Mouse (Mus musculus) erythroblast, adult 5-6 weeks (primary cell): ENCODE measurements around the gene Mog. TPM values are rescaled to one million over a fixed set of nuclear protein-coding genes. Genes with fewer than 3 reads are reported as not detected.
"Not testable (repeated sequence)": the region's sequence is repeated elsewhere in the genome, so short reads cannot be mapped to it uniquely, and the experiment has no call there.

Experiments
- ATAC-seq: replicated peaks from 2 replicates; pipeline ENCODE4 v1.8.0; 2016; ENCODE audit warnings: moderate number of reproducible peaks, mild to moderate bottlenecking, moderate TSS enrichment, inconsistent platforms; ENCODE audit not compliant: poor library complexity, low FRiP score, severe bottlenecking
- total RNA-seq, 2 experiments: library from RNA; stranded (forward) in 1 of 2; stranded (reverse) in 1 of 2; fragments of 150-400 nt in 1 of 2; fragments of 200-764, 138-1000 nt in 1 of 2; gene quantifications; 2 replicates each; pipeline versions ENCODE4 v1.2.3 to v1.2.4; 2015 to 2017; ENCODE audit warnings: low replicate concordance in 2 of 2

The Mog gene
- total RNA-seq, 2 experiments from 2014 or later = not detected

DNA sequence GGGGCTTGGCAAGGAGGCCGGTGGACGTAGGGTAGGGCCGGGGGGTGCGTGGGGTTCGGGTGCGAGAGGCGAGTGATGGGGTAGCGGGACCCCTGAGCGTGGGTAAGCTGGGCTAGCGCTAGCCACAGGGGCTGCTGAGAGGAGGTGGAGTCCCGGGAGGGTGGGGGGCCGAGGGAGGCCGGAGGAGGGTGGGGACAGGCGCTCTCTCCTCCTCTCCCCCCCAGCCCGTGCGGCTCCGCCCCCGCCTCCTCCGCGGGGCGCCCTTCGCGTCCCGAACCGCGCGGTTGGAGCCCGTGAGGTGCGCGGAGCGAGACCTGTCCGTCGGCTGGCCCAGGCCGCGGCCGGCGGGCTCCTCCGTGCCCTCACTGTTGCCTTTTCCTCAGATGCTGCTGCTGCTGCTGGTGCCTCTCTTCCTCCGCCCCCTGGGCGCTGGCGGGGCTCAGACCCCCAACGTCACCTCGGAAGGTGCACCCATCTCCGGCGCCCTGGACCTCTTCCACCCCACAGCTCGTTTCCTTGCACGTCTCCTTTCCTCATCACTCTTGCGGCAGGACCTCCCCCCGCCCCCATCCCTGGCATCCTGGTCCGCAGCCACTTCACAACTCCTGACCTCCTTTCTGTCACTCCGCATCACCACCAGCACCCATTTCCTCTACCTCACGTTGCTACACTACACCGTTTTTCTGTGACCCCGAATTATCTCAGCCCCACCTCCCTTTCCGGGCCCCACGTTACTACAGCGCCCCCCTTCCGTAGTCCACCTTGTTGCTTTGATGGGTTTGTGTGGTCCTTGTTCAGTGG is 23.3 kb upstream of the Mog start:
- ATAC-seq = no peak

DNA sequence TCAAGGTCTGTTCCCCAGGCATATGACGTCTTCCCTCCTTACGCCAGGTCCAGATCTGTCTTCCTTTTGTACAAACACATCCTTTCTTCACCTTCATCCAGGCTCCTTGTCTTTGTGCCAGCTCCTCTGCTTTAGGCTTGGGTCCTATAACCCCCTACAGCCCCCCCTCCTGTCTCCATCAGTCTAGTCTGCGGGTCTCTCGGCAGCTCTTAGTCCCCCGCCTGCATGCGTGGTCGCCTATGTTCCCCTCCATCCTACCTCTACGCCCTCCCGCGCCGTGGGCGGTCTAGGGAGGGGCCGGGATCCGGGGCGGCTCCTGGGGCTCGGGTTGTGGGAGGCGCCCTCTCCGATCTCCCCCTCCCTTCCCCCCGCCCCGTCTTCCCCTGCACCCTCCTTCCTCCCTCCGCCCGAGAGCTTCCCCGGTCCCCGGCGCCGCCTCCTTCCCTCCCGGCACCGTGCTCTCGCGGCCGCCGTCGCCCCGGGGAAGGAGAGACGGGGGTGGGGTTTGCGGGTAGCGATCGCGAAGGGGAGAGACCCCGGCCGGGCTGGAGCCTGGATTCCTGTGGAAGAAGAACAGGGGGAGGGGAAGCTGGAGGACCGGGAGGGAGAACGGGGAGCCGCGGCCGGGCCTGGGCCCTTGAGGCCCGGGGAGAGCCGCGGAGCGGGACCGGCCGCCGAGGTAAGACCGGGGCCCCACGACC is 22.6 kb upstream of the Mog start, which contains the start of gene Gabbr1:
Gene Gabbr1 (plus strand): TSS at position 356 of the 701 bp plus-strand sequence.
- ATAC-seq = no peak

DNA sequence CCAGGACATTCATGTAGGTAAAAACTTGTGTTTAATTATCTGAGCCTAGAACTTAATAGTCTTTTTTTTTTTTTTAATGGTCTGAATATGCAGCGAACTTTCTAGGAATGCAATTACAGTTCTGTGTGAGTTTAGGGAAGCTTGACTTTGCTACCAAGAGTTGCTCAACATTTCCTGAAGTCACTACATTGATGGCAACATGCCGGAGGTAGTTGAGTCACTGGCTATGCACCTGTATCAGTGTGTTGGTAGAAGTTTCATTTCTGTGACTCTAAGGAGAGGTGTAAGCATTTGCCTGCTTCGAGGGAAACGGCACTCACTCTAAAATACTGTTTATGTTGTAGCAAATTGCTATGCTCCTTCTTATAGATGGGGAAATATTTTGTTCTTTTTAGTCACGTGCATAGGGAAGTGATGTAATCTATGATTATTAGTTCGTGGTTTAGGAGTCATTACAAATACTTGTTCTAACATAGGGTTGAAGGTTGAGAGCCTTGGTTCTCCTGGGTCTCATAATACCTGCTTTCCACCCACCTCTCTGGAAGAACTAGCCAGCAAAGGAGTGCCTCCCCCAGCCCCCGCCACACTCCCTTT is 21.6 kb upstream of the Mog start:
- ATAC-seq = no peak

DNA sequence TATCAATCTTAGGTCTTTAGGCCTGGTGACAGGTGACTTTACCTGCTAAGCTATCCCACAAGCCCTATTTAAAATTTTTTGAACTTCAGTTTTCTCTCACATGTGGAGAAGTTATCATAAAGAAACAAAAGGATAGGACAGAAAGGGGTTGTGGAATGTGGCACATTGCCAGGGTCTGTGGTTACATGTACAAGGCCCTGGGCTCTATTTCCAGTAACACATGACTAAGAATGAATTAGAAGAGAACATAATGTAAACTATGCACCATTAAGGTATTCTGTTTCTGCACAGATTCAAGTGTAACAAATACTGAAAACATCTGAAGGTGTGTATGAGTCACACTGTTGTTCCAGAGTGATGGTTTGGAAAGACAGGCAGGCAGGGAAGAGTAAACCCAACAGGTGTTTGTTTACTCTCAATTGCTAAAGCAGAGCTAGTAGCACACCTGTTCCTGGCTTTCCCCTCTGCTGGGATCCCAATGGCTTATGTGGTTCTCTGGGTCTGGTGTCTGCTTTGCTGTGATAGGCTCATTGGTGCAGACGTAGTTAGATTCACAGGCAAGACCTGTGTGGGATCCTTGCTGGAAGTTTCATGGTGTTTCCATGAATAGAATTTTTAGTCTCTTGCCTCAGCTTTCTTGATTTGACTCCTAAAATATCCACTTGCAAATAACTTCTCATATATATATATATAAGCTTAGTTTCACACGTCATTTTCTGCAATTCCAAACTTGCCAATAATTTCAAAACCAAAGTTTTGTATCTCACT is 16.1 kb upstream of the Mog start:
- ATAC-seq = no peak

DNA sequence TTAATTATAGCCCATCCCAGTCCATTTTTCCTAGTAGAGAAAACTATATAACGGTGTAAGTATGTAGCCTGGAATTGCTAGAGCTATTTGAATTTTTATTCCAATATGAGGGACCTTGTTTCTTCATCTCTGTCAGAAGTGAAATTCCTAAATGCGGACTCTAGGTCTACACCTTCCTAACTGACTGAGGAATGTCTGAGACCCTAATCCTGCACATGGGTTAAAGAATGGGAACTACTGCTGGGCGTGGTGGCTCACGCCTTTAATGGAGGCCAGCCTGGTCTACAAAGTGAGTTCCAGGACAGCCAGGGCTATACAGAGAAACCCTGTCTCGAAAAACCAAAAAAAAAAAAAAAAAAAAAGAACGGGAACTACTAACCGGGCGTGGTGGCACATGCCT is 6.0 kb upstream of the Mog start:
- ATAC-seq = no peak

DNA sequence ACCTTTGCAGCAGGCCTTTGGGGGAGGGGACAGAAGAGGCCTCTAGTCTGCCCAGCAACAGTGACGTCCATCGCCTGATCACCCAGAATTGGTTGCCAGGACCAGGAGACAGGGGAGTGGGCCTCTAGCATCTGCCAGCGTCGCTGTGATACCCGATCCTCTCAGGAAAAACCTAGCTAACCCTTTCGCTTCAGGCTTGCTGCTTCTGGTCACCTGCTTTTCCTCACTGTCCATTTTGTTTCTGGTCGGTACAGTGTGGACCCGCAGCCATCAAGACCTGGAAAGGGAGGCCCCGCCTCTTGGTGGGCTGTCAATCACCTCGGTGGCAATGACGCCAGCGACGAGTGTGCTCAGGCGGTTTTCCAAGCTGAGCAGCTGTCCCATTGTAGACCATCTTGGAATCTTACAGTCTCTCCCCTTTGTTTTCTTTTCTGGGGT is 5.5 kb upstream of the Mog start:
- ATAC-seq = no peak

DNA sequence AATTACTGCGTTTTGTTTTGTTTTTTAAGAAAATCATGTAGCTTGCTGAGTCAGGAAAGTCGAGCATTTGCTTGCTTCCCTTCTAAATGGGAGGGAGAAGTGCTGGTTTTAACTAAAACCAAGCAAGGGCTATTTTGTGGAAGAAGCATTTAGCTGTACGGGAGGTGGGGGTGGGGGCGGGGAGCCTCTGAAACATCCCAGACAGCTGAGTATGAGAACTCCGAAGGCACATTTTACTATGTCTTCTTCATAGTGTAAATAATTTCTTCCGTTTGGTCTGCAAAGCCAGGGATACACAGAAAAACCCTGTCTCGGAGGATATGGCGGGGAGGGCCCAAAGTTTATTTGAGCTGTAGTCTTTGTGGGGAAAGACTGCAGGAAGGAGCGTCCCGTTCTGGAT is 5.0 kb upstream of the Mog start:
- no peak for ATAC-seq

DNA sequence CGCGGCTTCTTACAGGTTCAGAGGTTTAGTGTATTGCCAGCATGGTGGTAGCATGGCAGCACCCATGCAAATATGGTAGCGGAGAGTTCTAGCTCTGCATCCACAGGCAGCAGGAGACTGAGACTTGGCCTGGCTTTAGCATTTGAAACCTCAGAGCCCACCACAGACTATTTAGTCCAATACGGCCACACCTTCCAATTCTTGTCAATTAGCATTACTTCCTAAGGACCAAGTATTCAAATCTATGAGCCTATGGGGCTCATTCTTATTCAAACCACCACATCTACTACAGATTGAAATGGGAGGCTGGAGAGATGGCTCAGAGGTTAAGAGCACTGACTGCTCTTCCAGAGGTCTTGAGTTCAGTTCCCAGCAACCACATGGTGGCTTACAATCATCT is 4.3 kb upstream of the Mog start:
- no peak for ATAC-seq

DNA sequence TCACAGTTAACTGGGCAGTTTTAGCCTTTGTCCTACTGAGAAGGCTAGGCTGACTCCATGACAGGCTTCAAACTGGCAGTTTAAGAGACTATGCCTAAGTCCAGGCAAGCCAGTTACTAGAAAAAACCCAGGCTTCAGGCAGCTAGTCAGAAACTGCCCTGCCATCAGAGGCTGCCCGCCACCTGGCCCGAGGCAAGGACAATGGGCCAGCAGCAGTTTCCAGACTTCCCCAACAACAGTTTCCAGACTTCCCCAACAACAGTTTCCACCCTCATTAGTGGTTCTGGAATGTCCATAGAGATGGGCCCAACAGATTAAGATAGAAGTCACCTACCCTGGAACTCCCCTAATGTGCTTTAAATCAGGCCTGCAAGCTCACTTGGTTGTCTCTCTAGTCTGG is 3.2 kb upstream of the Mog start:
- no peak for ATAC-seq

DNA sequence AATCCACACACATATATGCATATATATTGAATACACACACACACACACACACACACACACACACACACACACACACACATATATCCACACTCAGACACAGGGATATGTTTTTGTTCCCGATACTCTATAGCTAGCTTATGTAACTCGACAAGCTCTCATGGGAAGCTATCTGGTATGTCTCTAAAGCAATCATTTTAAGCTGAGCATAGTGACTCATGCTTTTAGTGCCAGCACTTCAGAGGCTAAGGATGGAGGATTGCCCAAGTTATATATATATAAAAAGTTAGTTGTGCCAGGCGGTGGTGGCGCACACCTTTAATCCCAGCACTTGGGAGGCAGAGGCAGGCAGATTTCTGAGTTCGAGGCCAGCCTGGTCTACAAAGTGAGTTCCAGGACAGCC is 4.0 kb downstream of the Mog start:
- not testable (repeated sequence) for ATAC-seq

DNA sequence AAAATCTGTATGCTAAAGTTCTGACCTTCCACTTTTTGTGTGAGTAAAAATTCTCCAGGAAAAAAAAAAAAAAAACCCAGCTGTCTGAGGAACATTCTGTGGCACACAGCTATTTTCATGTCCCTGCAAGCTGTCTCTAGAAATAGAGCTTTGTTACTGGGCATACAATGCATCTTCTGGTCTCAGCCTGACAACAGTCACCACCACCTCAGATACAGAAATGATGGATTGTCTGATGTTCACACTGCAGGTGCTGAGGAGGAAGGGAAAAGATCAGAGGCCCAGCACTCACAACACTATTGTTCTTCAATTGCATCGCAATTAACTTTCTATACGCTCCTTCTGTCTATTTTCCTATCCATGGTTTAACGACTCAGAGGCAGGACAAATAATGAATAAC is 4.9 kb downstream of the Mog start:
- ATAC-seq = no peak

DNA sequence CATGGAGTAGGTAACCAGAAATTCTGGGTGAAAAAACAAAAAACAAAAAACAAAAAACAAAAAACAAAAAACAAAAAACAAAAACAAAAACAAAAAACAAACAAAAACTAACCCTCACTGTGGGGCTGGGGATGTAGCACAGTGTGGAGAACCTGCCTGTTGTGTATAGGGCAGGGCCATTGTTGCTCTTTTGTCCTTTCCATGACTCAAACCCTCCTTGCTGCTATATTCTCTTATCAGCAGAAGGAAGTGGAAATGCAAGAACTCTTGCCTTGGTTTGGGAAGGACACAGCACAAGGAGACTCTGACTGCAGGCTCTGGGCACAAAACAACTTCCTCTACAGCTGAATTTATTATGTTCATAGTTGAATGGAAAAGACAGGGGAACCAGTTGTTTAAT is 6.9 kb downstream of the Mog start:
- no peak for ATAC-seq

DNA sequence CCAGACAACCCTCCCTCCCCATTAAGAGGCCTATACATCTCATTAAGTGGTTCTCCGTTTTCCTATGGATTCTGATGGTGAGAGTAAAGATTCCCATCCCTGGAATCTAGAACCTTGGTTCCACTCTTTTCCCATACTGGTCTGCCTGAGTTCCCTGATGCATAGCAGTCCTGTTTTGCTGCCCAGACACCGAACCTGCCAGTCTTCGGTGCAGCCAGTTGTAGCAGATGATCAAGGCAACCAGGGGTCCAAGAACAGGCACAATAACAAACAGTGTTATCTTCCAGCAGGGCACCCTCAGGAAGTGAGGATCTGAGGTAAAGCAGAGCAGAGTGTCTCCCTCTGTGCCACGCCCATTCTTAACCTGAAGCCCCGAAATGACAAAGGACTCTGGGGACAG is 11.1 kb downstream of the Mog start:
- no peak for ATAC-seq

DNA sequence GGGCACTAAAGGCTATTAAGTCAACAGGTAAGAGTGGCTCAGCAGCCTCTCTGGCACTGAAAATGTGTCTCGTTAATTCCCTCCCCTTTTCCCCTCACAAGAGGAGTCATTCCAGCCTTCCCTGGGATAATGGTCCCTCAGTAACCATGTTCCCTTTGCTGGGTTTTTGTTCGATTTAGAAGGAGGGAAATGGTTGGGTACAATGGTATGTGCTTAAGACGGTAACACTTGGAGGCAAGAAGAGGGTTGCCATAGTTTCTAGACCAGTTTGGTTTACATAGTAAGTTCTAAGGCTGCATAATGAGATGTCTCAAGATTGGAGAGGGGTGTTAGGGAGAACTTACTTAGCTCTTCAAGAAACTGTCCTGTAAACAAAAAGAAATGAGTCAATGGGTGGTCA is 11.5 kb downstream of the Mog start:
- no peak for ATAC-seq

DNA sequence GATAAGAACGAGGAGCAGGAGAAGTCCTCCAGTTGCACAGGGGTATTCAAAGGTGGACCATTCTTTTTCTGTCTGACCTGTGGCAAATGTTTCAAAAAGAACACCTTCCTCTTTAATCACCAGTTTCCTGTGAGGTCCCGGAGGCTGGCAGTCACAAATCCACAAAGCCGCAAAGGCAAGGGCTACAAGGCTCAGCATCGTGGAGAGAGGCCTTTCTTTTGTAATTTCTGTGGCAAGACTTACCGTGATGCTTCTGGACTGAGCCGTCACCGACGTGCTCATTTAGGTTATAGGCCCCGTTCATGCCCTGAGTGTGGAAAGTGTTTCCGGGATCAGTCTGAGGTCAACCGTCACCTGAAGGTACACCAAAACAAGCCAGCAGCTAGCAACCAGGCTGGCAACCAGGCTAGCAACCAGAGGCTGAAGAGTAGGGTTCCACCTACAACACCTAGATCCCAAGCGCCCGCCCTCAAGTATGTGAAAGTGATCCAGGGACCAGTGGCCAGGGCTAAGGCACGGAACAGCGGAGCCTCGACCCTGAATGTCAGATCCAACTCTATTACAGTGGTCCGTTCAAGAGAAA is 13.6 kb downstream of the Mog start:
- ATAC-seq = no peak

DNA sequence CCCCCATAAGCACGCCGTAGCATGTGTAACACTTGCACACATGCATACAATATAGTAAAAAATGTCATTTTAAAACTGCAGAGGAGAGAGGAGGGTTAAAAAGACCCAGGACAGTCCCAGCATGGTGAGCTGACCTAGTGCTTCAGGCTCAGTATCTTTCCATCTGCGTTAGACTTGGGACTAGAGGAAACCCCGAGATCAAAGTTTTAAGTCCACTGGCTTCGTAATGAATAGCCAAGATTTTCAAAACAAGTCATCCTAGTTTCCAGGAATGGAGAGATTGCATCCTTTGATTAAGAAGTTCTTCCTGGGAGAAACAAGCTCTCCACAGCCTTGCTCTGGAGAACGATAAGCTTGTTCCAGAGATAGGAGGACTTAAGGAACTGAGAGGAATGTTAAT is 15.0 kb downstream of the Mog start:
- ATAC-seq = no peak

DNA sequence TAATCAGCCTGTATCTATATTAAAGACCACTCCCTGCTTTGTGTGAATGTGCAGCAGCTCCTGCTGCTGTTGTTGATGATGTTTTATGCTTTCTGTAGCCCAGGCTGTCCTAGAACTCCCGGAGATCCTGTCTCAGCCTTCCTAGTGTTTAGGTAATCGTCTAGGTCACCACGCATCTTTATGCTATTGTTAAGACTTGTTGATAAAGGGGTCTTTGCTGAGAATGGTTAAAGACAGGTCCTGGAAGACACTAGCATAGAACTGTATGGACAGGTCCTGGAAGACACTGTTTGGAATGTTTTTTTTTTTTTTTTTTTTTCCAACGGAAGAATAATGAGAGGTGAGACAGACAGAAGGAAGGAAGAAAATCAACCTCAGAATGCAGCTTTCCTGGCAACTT is 19.8 kb downstream of the Mog start:
- no peak for ATAC-seq

DNA sequence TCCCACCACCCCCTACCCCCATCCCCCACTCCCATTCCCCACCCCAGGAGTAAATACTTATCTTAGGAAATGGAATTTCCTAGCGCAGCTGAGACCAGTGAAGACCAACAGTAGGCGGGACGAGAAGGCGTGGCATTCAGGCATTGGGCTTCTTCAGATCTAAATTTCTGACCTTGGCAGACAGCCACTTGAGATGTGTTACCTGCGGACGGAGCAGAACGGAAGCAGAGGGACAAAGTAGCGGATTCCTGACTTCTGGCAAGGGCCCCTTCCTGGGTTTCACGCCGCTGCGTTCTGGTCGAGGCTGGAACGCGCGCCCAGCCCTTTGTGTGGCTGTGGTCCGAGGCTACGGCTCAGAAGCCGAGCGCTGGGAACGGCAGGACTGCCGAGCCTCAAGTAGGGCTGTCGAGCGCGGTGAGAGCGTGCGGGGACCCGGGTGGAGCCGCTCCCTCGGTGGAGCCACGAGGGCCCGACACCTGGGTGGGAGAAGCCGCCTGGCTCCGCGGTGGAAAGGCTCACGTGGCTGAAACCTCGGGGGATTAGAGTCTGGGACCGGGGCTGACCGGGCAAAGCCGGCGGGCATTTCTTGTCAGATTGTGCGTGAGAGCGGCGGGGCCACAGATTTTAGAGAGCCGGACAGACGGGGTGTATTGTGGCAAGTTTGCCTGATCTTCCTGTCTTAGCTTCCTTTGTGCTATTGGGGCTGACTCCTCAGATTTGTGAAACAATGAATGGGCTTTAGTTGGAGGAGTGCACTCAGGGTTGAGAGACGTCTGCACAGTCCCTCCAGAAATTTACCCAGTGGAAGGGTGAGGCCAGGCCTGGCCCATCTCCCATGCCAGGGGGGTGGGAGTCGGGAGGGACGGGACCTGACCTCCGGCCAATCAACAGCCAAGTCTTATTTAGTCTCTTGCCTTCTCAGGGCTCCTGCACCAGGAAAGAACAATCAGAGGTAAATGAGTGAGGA is 20.6 kb downstream of the Mog start:
- ATAC-seq = no peak

DNA sequence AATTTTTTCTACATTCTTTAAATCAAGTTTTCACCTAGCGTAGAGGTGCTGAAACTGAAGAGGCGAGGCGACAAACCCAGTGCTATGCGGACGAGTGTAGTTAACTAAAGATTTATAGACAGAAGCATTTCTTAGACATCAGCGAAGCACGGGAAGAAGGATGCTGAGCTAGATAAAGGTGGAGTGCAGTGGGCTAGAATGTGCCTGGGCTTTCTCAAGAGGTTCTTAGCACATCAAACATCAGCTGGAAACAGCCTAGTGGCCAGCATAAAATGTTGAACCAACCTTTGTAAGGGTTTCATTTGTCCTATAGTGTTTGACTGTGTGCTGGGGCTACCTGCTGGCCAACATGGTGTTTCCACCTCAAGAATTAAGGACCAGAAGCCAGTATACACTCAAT is 22.3 kb downstream of the Mog start, which contains the start of gene Zfp57:
Gene Zfp57 (plus strand): TSS at position 301 of the 400 bp plus-strand sequence.
- no peak for ATAC-seq
